Mouse (Mus musculus) heart, postnatal 0 days (tissue): ENCODE measurements around the gene BC016579.

Experiments
- CTCF ChIP-seq: IDR thresholded peaks from 2 replicates; pipeline ENCODE4 v1.5.1; 2016; ENCODE audit warnings: antibody characterized with exemption, control low read depth, low read depth
- EP300 ChIP-seq: IDR thresholded peaks from 2 replicates; pipeline ENCODE4 v1.6.1; 2016; ENCODE audit warnings: antibody characterized with exemption, low read depth

- TF ChIP-seq EP300: no peak
- no peak for TF ChIP-seq CTCF
Measured at GRCm38 (mm10) chr16:45579883-45580282, 74.0 kb downstream of the BC016579 start.
